Mouse (Mus musculus) heart, postnatal 0 days (tissue): ENCODE results near the gene Gm36028.

ENCODE experiments used
- CTCF ChIP-seq: IDR thresholded peaks from 2 replicates; pipeline ENCODE4 v1.5.1; 2016; ENCODE audit warnings: antibody characterized with exemption, control low read depth, low read depth
- EP300 ChIP-seq: IDR thresholded peaks from 2 replicates; pipeline ENCODE4 v1.6.1; 2016; ENCODE audit warnings: antibody characterized with exemption, low read depth

GRCm38 (mm10) chr16:37843740-37844139, 17.2 kb downstream of the Gm36028 start:
- TF ChIP-seq CTCF (no peak), EP300 (no peak)
